Mouse (Mus musculus) frontal cortex, adult 2 months (tissue): ENCODE results near the gene Ptprg. TPM values are rescaled to one million over a fixed set of nuclear protein-coding genes. Genes with fewer than 3 reads are reported as not detected.
"Not testable (repeated sequence)": the region's sequence is repeated elsewhere in the genome, so short reads cannot be mapped to it uniquely, and the experiment has no call there.

ENCODE experiments used
- DNase-seq, 2 experiments: peaks; one replicate each; pipeline ENCODE4 v3.0.0; 2022; ENCODE audit warnings: low spot score in 1 of 2; ENCODE audit errors: extremely low spot score in 1 of 2
- polyA plus RNA-seq: library from polyadenylated mRNA; depleted of rRNA; stranded (reverse); fragments of >200 nt; gene quantifications from 2 replicates; pipeline ENCODE4 v1.2.3, GENCODE M21; 2012; rRNA removed

The Ptprg gene
- polyA plus RNA-seq, 1 experiment = 37.9 TPM

- no peak for DNase-seq
These were observed 722.7 kb downstream of the Ptprg start for GRCm38 (mm10) chr14:12276031-12276430.

- DNase-seq = no peak
These were observed 730.3 kb downstream of the Ptprg start, which contains the start of gene Gm49355 for GRCm38 (mm10) chr14:12283641-12284040. TSS of gene Gm49355 (plus strand) at chr14:12283976.

- peak; percentile 77 to 91 for DNase-seq
These were observed 731.0 kb downstream of the Ptprg start, which contains the start of gene 3830406C13Rik for GRCm38 (mm10) chr14:12284141-12284912. TSS of gene 3830406C13Rik (plus strand) at chr14:12284173.

- DNase-seq = not testable (repeated sequence)
These were observed 736.4 kb downstream of the Ptprg start for GRCm38 (mm10) chr14:12289747-12290146.

Other genes with a start within 250 kb of the Ptprg start
- gene Gm3839, start 196.8 kb upstream of the Ptprg start, polyA plus RNA-seq = 1.3 TPM in 2 replicates